Mouse (Mus musculus) small intestine, adult 2 months (tissue): ENCODE results near the gene Pkn1. TPM values are rescaled to one million over a fixed set of nuclear protein-coding genes. Genes with fewer than 3 reads are reported as not detected.

Source experiments
- H3K27ac ChIP-seq: fragments of 200-500 bp; 2 replicates; pipeline ENCODE4 v1.5.1; 2012; ENCODE audit warnings: low read depth, low read length, control low read depth, inconsistent platforms; ENCODE audit not compliant: insufficient read depth
- H3K27me3 ChIP-seq: fragments of 200-500 bp; 2 replicates; pipeline ENCODE4 v1.6.1; 2012; ENCODE audit warnings: mild to moderate bottlenecking, moderate library complexity, low read length, inconsistent platforms; ENCODE audit not compliant: control insufficient read depth, insufficient read depth
- H3K36me3 ChIP-seq: fragments of 200-500 bp; 2 replicates; pipeline ENCODE4 v1.6.1; 2012; ENCODE audit warnings: mild to moderate bottlenecking, low read length, control low read depth, inconsistent platforms; ENCODE audit not compliant: control insufficient read depth, insufficient read depth
- H3K4me1 ChIP-seq: fragments of 200-500 bp; 2 replicates; pipeline ENCODE4 v1.6.1; 2012; ENCODE audit warnings: low read length, inconsistent platforms, mixed read lengths; ENCODE audit not compliant: control insufficient read depth, insufficient read depth, insufficient read length
- H3K4me3 ChIP-seq: fragments of 200-500 bp; 2 replicates; pipeline ENCODE4 v1.5.1; 2012; ENCODE audit warnings: low read depth, mild to moderate bottlenecking, control low read depth, inconsistent platforms, low read length, moderate library complexity
- CTCF ChIP-seq: fragments of 200-500 bp; IDR thresholded peaks from 2 replicates; pipeline ENCODE4 v1.5.1; 2012; ENCODE audit warnings: low read depth, mild to moderate bottlenecking, control low read depth, inconsistent platforms, low read length, moderate library complexity, mixed read lengths; ENCODE audit not compliant: insufficient replicate concordance, insufficient read length; ENCODE audit errors: extremely low read depth
- POLR2A ChIP-seq: fragments of 200-500 bp; IDR thresholded peaks from 2 replicates; pipeline ENCODE4 v1.6.1; 2012; ENCODE audit warnings: low read depth, mild to moderate bottlenecking, control low read depth, inconsistent platforms, low read length, moderate library complexity
- WGBS: fragments of 180-500 bp; shearing (Covaris S2); methylation state at CpG from one replicate; pipeline ENCODE4 v1.1.7; 2018; 5-methylcytosine and 5-hydroxymethylcytosine counted together
- polyA plus RNA-seq: library from polyadenylated mRNA; depleted of rRNA; stranded (reverse); fragments of >200 nt; gene quantifications from 2 replicates; pipeline ENCODE4 v1.2.3, GENCODE M21; 2012

The Pkn1 gene
- polyA plus RNA-seq, 1 experiment, result 117 TPM

DNA sequence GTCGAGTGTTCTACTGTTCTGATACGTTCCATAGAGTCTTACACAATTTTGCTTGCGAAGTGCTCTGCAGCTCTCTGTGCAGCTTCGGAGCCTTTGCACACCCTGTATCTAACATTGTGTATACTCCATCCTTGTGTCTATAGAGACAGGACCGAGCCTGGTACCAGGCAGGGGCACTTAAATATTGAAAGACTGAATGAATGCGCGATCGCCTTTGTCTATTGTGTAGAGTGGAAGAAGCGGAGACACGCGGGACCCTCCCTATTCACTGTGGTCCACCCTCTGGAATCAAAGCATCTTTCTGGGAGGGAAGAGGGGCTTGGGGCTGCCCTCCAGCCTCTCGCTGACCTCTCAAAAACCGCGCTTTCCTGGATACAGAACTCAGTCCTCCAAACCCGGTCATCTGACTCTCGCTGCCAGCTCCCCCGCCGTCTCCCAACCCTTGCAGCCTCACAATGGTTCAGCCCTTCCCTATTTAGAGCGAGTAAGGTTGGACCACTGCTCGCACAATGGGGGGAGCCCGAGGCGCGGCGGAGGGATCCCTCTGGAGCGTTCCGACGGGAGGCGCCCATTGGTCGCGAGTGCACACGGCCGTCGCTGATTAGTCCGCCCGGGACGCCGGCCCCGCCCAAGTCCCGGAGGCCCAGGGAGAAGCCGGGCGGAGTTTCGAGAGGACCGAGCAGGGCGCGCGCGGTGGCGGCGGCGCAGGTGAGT is 46.8 kb downstream of the Pkn1 start, which contains the start of gene Gipc1:
Gipc1 (plus strand) TSS at position 648 of the 714 bp plus-strand sequence.
- H3K27me3 ChIP-seq, result no peaks in the 10 kb centered on the region
- peak; percentile 59; the same call in 1 of the 2 replicates for TF ChIP-seq POLR2A
- no peak for TF ChIP-seq CTCF
- H3K4me3 ChIP-seq, result peak within 1 kb of the TSS; percentile 89
- H3K36me3 ChIP-seq, result no peaks in the 10 kb centered on the region
- peaks cover 13% of the 10 kb centered on the region; the same call in 1 of the 2 replicates for H3K4me1 ChIP-seq
- peak within 1 kb of the TSS; percentile 38; the same call in 1 of the 2 replicates for H3K27ac ChIP-seq
- WGBS, result 2% methylated on average over 50 of the region's 50 CpGs

GRCm38 (mm10) chr8:83649699-83650098 is 49.3 kb downstream of the Pkn1 start:
- 91% methylated on average over 6 of the region's 6 CpGs for WGBS
- no peak overlapping the region for H3K4me3 ChIP-seq
- H3K27me3 ChIP-seq, result no peaks in the 10 kb centered on the region
- H3K36me3 ChIP-seq, result no peaks in the 10 kb centered on the region
- peaks cover 13% of the 10 kb centered on the region; the same call in 1 of the 2 replicates for H3K4me1 ChIP-seq
- TF ChIP-seq CTCF (no peak), POLR2A (no peak)
- H3K27ac ChIP-seq, result no peak overlapping the region

GRCm38 (mm10) chr8:83648031-83648430 is 50.9 kb downstream of the Pkn1 start:
- H3K4me1 ChIP-seq, result peaks cover 3% of the 10 kb centered on the region; the same call in 1 of the 2 replicates
- no peak overlapping the region for H3K27ac ChIP-seq
- no peak overlapping the region for H3K4me3 ChIP-seq
- H3K27me3 ChIP-seq, result no peaks in the 10 kb centered on the region; the same call in 1 of the 2 replicates
- TF ChIP-seq POLR2A, result no peak
- no peak for TF ChIP-seq CTCF
- 98% methylated on average over 4 of the region's 4 CpGs for WGBS
- H3K36me3 ChIP-seq, result no peaks in the 10 kb centered on the region

GRCm38 (mm10) chr8:83647511-83647910 is 51.5 kb downstream of the Pkn1 start:
- TF ChIP-seq CTCF (no peak), POLR2A (no peak)
- H3K4me1 ChIP-seq, result peaks cover 3% of the 10 kb centered on the region; the same call in 1 of the 2 replicates
- H3K27ac ChIP-seq, result no peak overlapping the region
- H3K4me3 ChIP-seq, result no peak overlapping the region
- no peaks in the 10 kb centered on the region for H3K36me3 ChIP-seq
- H3K27me3 ChIP-seq, result no peaks in the 10 kb centered on the region; the same call in 1 of the 2 replicates
- 96% methylated on average over 11 of the region's 11 CpGs for WGBS

DNA sequence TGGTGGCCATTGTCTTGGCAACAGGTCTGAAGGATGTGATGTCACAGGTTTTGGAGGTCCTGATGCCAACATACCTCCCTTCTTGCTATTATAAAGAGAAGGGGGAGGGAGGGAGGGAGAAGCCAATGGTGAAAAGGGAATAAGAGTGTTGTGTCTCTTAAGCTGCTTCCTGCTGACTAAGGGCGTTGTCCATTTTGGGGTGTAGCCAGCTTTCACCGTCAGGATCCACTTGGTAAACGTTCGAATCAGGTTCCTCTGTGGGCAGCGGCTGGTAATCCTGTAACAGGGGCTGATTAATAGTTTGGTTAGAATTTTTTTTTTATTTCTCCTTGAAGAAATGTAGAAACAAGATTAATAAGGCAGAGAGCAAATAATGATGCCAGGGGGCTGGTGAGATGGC is 59.3 kb downstream of the Pkn1 start:
- Histone ChIP-seq H3K4me1 (no peaks in the 10 kb centered on the region), H3K4me3 (no peak overlapping the region), H3K27me3 (no peaks in the 10 kb centered on the region; the same call in 1 of the 2 replicates), H3K27ac (no peak overlapping the region), H3K36me3 (no peaks in the 10 kb centered on the region)
- WGBS, result 24% methylated on average over 5 of the region's 5 CpGs
- no peak for TF ChIP-seq CTCF
- TF ChIP-seq POLR2A, result no peak

- Histone ChIP-seq H3K4me1 (no peaks in the 10 kb centered on the region), H3K27ac (no peak overlapping the region), H3K4me3 (no peak overlapping the region), H3K27me3 (no peaks in the 10 kb centered on the region; the same call in 1 of the 2 replicates), H3K36me3 (no peaks in the 10 kb centered on the region)
- WGBS, result 72% methylated on average over 4 of the region's 4 CpGs
- TF ChIP-seq POLR2A (no peak), CTCF (no peak)
Observed at GRCm38 (mm10) chr8:83638856-83639255, 60.1 kb downstream of the Pkn1 start.

DNA sequence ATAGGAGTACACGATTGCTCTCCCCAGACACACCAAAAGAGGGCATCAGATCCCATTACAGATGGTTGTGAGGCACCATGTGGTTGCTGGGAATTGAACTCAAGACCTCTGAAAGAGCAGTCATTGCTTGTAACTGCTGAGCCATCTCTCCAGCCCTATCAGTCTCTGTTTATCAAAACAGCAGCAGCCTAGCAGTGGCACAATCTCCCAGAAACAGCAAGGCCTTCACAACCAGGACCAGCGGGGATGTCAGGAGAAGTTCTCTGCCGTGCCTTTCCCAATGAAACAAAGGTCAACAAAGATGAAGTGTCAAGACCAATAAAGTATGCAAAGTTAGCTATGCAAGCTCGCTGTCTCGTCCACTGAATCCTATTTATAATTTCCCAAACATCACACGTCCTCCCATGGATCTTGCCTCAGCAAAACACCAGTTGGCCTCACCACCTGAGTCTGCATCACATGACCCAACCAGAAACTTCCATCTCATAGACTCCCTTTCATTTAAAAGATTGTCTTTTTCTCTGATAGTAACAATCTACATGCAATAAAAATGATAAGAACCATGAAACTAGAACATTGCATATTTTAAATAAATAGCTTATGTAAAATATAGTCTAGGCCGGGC is 66.8 kb downstream of the Pkn1 start:
- Histone ChIP-seq H3K36me3 (no peaks in the 10 kb centered on the region), H3K4me3 (no peak overlapping the region), H3K27me3 (no peaks in the 10 kb centered on the region), H3K27ac (no peak overlapping the region), H3K4me1 (no peaks in the 10 kb centered on the region)
- TF ChIP-seq CTCF (no peak), POLR2A (no peak)
- WGBS, result 64% methylated on average over 7 of the region's 7 CpGs
